Mouse (Mus musculus): ENCODE measurements at regions not wholly inside any gene's neighbourhood (a gene's known extent, or its start where the extent isn't known, plus 50 kb on each side); places are given as distances from the start of the nearest gene placed in this dataset.
A peak's percentile ranks its signal among the peaks of the same experiment; 100 is the strongest.

GRCm38 (mm10) chr9:17454397-17454796 lies 837.5 kb upstream of the Chordc1 start:
- DNase-seq (ENCODE audit: low spot score in 2 of 2) = no peak

DNA sequence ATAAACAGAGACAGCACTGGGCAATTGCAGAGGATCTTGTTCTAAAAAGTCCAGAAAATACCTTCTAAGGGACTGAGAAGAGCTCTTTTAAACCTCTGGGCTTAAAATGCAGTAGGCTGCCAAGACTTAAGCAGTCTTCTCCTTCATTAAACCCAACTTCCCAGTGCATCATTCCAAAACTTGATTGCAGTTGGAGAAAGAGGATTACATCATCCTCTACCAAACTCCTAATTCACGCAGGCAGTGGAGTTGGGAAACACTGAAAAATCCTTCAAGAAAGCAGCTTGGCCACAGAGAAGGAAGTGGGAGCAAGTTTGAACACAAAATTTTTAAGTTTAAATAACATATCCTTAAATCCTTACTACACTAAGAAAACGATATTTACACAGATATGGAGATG lies 825.5 kb upstream of the Chordc1 start:
- DNase-seq (ENCODE audit: low spot score in 2 of 2) = no peak

DNA sequence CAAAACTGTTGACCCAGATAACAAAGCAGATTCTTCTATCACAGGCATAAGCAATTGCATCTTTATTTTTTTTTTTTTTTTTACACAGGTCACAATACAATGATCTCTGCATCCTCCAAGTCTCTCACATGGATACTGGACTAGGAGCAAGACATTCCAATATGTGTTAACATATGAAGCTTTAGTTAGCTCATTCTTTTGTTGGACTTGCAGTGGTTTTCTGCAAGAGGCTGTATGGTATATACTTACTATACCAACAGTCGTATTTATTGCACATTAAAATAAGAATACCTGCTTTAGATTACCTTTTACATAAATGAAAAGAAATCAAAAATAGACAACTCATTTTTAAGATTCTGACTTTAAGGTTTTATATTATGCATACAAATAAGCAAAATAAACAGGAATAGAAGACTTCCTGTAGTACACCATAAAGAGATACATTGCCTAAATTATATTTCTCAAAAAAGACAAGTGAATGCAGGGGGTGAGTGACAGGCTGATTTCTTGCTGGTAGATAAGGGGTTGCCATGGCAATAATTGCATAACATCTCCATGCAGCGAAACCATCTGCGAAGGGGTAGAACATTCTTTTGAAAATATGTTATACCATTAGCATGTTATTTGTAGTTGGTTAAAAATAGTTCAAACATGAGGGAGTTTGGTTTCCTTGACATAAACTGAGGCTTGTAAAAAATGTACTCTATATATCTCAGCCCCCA lies 807.1 kb upstream of the Chordc1 start:
- DNase-seq (ENCODE audit: low spot score in 2 of 2) = peak; percentile 3 to 12

DNA sequence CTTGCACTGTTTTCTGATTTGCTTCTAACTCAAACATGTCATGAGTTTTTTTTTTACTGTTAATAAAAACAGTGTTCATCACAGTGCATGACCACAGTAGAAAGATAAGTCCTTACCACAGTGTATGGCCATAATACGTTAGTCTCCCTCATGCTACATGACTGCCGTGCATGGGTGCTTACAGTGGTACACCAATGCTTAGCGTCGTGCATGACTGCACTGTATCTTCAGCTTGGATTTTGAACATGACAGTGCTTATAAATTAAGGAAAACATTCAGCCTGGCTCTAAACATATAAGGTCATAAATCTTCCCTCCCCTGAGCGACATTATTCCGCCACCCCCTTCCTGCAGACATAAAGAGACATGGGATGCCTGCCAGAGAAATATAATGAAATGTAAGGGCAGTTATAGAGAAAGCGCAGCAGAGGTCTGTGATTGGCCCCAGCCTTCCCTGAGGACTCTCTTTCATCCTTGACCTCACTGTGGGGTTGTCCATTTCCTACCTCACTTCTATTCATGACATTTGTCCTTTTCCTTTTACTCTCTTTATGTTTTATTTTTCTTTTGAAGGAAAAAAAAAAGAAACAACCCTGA lies 791.7 kb upstream of the Chordc1 start:
- DNase-seq (ENCODE audit: low spot score in 2 of 2) = no peak

GRCm38 (mm10) chr9:17508744-17509143 lies 783.2 kb upstream of the Chordc1 start:
- DNase-seq (ENCODE audit: low spot score in 2 of 2) = no peak

- DNase-seq (ENCODE audit: low spot score in 2 of 2) = no peak
Observed at GRCm38 (mm10) chr9:17556186-17556585, 735.7 kb upstream of the Chordc1 start.

GRCm38 (mm10) chr9:17557611-17558370 lies 734.1 kb upstream of the Chordc1 start:
- no peak for DNase-seq (ENCODE audit: low spot score in 2 of 2)

DNA sequence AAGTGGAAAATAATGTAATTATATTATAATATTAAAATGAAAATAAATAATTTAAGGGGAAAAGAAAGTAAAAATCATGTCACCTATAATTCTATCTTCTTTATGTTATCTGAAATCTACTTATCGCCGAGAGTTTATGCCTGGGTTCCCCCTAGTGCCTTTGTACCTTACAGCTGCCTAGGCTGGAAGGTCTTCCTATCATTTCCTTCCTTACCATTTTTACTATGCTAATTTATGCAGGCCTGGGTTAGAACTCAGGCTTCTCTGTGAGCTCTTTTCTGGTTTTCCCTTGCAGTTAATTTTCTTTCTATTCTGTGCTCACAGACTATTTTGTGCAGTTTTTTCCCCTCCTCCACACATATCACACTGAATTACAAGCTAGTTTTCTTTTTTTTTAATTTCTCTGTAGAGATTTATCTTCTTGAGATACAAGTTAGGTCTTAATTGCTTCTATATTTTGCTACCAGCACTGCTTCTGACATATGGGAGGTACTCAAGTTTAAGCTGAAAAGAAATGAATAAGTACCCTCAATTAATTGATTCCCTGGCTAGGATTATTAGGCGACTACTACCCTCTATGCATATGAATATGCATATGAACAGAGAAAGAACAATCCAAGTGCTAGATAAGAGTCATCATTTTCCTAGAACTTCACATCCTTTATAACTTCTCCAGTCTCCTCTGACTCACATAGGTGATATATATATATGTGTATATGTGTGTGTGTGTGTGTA lies 724.0 kb upstream of the Chordc1 start:
- DNase-seq (ENCODE audit: low spot score in 2 of 2) = no peak

- no peak for DNase-seq (ENCODE audit: low spot score in 2 of 2)
Observed at GRCm38 (mm10) chr9:17587558-17587957, 704.4 kb upstream of the Chordc1 start.

DNA sequence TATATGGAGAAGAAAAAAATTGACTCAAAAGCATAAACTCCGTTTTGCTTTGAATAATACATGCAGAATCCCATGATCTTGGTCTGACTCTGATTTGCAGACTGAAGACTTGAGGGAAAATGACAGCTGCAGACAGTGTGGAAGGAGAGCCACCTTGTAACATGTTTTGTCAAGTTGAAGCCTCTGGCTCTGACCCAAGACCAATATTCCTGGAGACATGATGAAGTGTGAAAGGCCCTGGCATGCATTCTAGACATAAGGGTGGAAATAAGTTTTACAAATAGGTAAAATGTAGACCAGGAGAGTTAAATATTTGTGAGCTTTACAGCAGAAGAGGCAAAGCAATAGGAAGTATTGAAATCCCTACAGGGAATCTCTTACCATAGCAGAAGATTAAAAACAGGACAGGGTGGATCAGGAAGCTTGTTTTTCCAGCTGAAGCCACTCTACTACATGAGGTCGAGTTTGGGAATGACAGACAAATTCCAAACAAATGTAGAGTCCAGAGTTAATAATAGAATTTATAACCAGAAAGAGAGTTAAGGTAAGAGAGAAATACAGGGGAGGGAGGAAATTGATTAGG lies 703.9 kb upstream of the Chordc1 start:
- no peak for DNase-seq (ENCODE audit: low spot score in 2 of 2)

DNA sequence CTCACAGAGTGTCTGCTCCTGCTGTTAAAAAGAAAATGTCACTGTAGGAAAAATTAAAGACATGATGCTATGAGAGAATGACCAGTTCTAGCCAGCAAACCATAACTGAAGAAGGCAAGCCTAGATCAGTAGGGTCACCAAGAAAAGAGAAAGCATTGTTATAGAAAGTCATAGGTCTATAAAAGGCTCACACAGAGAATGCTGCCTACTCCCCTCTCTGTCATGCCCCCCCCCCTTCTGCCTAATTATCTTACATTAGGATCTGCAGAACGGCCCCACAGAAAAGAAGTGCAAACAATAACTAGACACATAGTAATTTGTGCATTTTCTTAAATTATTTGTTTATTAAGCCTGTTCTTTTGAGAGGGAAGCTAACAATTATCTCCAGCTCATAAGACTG lies 680.8 kb upstream of the Chordc1 start:
- no peak for DNase-seq (ENCODE audit: low spot score in 2 of 2)

DNA sequence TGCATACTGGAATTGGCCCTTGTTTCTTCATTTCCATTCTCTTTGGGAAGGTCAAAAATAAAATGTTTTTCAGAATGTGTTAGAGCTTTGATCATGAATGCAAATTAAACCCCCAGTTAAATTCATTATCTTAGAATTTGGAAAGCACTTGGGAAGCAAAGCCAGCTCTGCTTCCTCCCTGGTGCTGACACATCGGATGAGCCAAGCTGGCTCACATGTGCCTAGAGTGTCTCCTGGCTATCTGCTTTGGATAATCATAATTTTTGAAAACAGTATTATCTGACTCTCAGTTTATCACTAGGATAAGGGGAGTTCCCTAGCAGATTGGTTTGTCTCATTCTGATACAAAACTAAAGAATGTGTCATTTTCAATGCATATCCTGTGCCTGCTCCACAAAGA lies 649.4 kb upstream of the Chordc1 start:
- no peak for DNase-seq (ENCODE audit: low spot score in 2 of 2)

- no peak for DNase-seq (ENCODE audit: low spot score in 2 of 2)
Observed at GRCm38 (mm10) chr9:17645882-17646626, 645.9 kb upstream of the Chordc1 start.

GRCm38 (mm10) chr9:17653818-17654217 lies 638.1 kb upstream of the Chordc1 start:
- DNase-seq (ENCODE audit: low spot score in 2 of 2) = no peak

- no peak for DNase-seq (ENCODE audit: low spot score in 2 of 2)
Observed at GRCm38 (mm10) chr9:17664113-17664512, 627.8 kb upstream of the Chordc1 start.

DNA sequence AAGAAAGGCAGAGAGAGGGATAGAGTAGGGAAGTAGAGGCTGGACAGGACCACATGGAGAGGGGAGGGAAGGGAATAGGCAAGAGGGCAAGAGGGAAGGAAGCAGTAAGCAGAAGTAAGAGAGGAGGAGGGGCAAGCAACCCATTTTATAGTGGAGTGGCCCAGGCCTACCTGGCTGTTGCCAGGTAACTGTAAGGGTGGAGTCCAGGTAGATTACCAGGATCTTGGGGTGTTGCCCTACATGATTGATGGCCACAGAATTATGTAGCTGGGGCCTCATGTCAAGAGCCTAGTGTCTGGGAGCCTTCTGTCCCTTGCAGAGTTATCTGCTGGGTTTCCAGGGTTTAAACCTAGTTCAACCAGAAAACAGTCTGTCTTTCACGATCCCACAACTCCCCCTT lies 623.7 kb upstream of the Chordc1 start:
- DNase-seq (ENCODE audit: low spot score in 2 of 2) = no peak

DNA sequence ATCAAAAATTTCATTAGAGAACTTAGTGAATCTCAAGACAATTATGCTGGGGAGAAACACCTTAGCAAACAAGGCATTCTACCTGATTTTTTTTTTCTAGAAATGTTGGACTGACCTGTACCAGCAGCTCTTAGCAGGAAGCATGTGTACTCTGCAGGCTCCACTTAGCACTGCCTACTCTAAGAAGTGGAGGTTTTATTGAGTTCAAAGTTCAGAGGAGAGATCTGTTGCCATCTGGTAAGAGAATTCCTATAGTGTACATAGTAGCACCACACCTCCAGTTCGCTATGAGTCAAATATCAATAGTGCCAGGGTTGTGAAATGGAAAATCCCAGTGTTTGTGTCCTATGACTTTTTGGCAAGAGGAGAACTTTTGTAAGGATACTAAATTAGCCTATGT lies 616.4 kb upstream of the Chordc1 start:
- DNase-seq (ENCODE audit: low spot score in 2 of 2) = no peak
